Mouse (Mus musculus) stomach, embryonic 15.5 days (tissue): ENCODE results near the gene Gm10392. TPM values are rescaled to one million over a fixed set of nuclear protein-coding genes. Genes with fewer than 3 reads are reported as not detected.

Experiments
- ATAC-seq: fragments of 200-750 bp; cut with Nextera tagmentation; 2 replicates; pipeline ENCODE4 v1.8.0; 2017; ENCODE audit warnings: low read depth, moderate number of reproducible peaks, moderate TSS enrichment; ENCODE audit not compliant: insufficient read depth, low FRiP score
- H3K27ac ChIP-seq: fragments of 300-500 bp; sonication (generic); 2 replicates; pipeline ENCODE4 v1.5.1; 2015; ENCODE audit warnings: mild to moderate bottlenecking, inconsistent platforms
- H3K27me3 ChIP-seq: fragments of 300-500 bp; sonication (generic); replicated peaks from 2 replicates; pipeline ENCODE4 v1.6.1; 2015; ENCODE audit warnings: inconsistent platforms
- H3K36me3 ChIP-seq: fragments of 300-500 bp; sonication (generic); 2 replicates; pipeline ENCODE4 v1.6.1; 2015; ENCODE audit warnings: inconsistent platforms
- H3K4me1 ChIP-seq: fragments of 300-500 bp; sonication (generic); 2 replicates; pipeline ENCODE4 v1.6.1; 2015; ENCODE audit warnings: inconsistent platforms
- H3K4me2 ChIP-seq: fragments of 300-500 bp; sonication (generic); 2 replicates; pipeline ENCODE4 v1.6.1; 2015; ENCODE audit warnings: mild to moderate bottlenecking, inconsistent platforms
- H3K4me3 ChIP-seq: fragments of 300-500 bp; sonication (generic); replicated peaks from 2 replicates; pipeline ENCODE4 v1.5.1; 2015; ENCODE audit warnings: inconsistent platforms
- H3K9ac ChIP-seq: fragments of 300-500 bp; sonication (generic); 2 replicates; pipeline ENCODE4 v1.6.1; 2015; ENCODE audit warnings: inconsistent platforms
- H3K9me3 ChIP-seq: fragments of 300-500 bp; sonication (generic); 2 replicates; pipeline ENCODE4 v1.6.1; 2016; ENCODE audit warnings: inconsistent platforms
- WGBS: fragments of 180-500 bp; shearing (Covaris S2); methylation state at CpG from one replicate; pipeline ENCODE4 v1.1.7; 2015; 5-methylcytosine and 5-hydroxymethylcytosine counted together
- polyA plus RNA-seq: library from polyadenylated mRNA; unstranded; fragments of >200 nt; fragmentation: Nextera tagmentation; extraction: Ambion mirVana; gene quantifications from 2 replicates; pipeline ENCODE4 v1.2.1, GENCODE M21; 2015

Gm10392 gene
- polyA plus RNA-seq, 1 experiment from 2014 or later = 0.13 TPM

DNA sequence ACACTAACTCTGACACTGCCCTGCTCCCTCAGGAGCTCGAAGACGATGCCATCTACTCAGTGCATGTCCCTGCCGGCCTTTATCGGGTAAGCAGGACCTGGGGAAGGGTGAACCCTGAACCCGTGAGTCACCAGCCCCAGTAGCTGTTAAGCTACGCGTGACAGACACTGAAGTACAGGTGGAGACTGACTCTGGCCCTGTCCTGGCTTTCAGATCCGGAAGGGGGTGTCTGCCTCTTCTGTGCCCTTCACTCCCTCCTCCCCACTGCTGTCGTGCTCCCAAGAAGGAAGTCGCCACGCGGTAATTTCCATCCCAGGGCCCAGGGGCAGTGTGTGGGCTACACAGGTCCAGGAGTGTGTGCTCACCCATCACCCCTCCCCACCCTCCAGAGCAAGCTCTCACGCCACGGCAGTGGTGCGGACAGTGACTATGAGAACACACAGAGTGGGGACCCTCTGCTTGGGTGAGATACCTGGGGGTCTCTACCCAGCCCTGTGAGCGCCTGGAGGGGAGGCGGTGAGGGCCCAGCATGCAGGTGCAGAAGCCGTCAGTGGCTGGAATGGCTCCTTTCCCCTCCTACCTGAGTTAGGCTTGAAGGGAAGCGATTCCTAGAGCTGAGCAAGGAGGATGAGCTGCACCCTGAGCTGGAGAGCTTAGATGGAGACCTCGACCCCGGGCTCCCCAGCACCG lies 13.6 kb downstream of the Gm10392 start:
- WGBS = 86% methylated on average over 22 of the region's 22 CpGs
- Histone ChIP-seq H3K4me3 (no peak overlapping the region), H3K4me2 (no peak overlapping the region), H3K36me3 (peaks cover 51% of the 10 kb centered on the region), H3K27ac (no peak overlapping the region), H3K9me3 (no peaks in the 10 kb centered on the region), H3K27me3 (no peaks in the 10 kb centered on the region), H3K4me1 (peaks cover 16% of the 10 kb centered on the region), H3K9ac (no peak overlapping the region)
- ATAC-seq = no peak

DNA sequence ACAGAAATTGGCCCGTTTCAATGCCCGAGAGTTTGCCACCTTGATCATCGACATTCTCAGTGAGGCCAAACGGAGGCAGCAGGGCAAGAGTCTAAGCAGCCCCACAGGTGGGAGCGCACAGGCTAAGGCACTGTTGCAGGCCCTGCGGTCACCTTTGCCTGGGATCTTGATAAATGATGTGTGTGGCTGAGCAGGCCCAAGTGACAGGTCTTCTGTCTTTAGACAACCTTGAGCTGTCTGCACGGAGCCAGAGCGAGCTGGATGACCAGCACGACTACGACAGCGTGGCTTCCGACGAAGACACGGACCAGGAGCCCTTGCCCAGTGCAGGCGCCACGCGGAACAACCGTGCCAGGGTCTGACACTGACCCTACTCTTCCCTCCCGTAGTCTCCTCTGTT lies 14.6 kb downstream of the Gm10392 start:
- no peak for ATAC-seq
- no peak overlapping the region for H3K4me2 ChIP-seq
- no peaks in the 10 kb centered on the region for H3K9me3 ChIP-seq
- peaks cover 58% of the 10 kb centered on the region for H3K36me3 ChIP-seq
- no peak overlapping the region for H3K27ac ChIP-seq
- 92% methylated on average over 19 of the region's 19 CpGs for WGBS
- no peak overlapping the region for H3K4me3 ChIP-seq
- H3K27me3 ChIP-seq = no peaks in the 10 kb centered on the region
- H3K4me1 ChIP-seq = peaks cover 23% of the 10 kb centered on the region
- H3K9ac ChIP-seq = no peak overlapping the region

- H3K36me3 ChIP-seq = peaks cover 58% of the 10 kb centered on the region
- H3K4me2 ChIP-seq = no peak overlapping the region
- no peak overlapping the region for H3K4me3 ChIP-seq
- H3K4me1 ChIP-seq = peaks cover 22% of the 10 kb centered on the region
- ATAC-seq = no peak
- no peaks in the 10 kb centered on the region for H3K9me3 ChIP-seq
- WGBS = 67% methylated on average over 3 of the region's 3 CpGs
- no peak overlapping the region for H3K9ac ChIP-seq
- no peaks in the 10 kb centered on the region for H3K27me3 ChIP-seq
- no peak overlapping the region for H3K27ac ChIP-seq
Measured at GRCm38 (mm10) chr11:77503511-77503910, 15.5 kb downstream of the Gm10392 start.

GRCm38 (mm10) chr11:77502481-77502880 lies 16.5 kb downstream of the Gm10392 start:
- 0 out of 2 replicates have a peak overlapping the region, but pooled peaks have one; percentile 16 for H3K27ac ChIP-seq

DNA sequence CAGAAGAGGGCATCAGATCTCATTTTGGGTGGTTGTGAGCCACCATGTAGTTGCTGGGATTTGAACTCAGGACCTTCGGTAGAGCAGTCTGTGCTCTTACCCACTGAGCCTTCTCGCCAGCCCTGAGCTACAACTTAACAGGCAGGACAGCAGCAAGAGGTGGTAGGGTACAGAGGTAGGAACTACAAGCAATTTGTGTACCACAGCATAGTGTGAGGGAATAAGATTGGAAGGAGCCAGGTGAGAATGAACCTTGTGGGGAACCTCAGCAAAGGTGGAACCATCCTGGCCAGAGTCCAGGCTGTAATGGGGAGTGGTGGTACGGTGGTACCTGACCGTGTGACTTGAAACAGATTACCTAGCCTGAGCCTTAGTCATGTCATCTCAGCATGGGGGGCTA lies 17.0 kb downstream of the Gm10392 start:
- no peak overlapping the region for H3K4me3 ChIP-seq
- H3K9me3 ChIP-seq = no peaks in the 10 kb centered on the region
- H3K27me3 ChIP-seq = no peaks in the 10 kb centered on the region
- H3K27ac ChIP-seq = no peak overlapping the region
- ATAC-seq = no peak
- H3K4me1 ChIP-seq = peaks cover 29% of the 10 kb centered on the region
- H3K4me2 ChIP-seq = no peak overlapping the region
- no peak overlapping the region for H3K9ac ChIP-seq
- peaks cover 53% of the 10 kb centered on the region for H3K36me3 ChIP-seq
- WGBS = 90% methylated on average over 4 of the region's 4 CpGs

More at GRCm38 (mm10) chr11:77502481-77502880, 16.5 kb downstream of the Gm10392 start:
- Histone ChIP-seq H3K4me1 (peaks cover 25% of the 10 kb centered on the region), H3K36me3 (peaks cover 57% of the 10 kb centered on the region), H3K9ac (no peak overlapping the region), H3K4me3 (no peak overlapping the region), H3K9me3 (no peaks in the 10 kb centered on the region), H3K4me2 (no peak overlapping the region), H3K27me3 (no peaks in the 10 kb centered on the region)
- no peak for ATAC-seq
- WGBS = 84% methylated on average over 6 of the region's 6 CpGs

- H3K9ac ChIP-seq = no peak overlapping the region
- no peak for ATAC-seq
- 18% methylated on average over 5 of the region's 5 CpGs for WGBS
- H3K27me3 ChIP-seq = no peaks in the 10 kb centered on the region
- H3K27ac ChIP-seq = no peak overlapping the region
- H3K9me3 ChIP-seq = no peaks in the 10 kb centered on the region
- no peak overlapping the region for H3K4me3 ChIP-seq
- H3K4me2 ChIP-seq = no peak overlapping the region
- peaks cover 47% of the 10 kb centered on the region for H3K36me3 ChIP-seq
- peaks cover 32% of the 10 kb centered on the region for H3K4me1 ChIP-seq
Measured at GRCm38 (mm10) chr11:77501392-77501791, 17.6 kb downstream of the Gm10392 start.

GRCm38 (mm10) chr11:77500361-77501325 lies 18.4 kb downstream of the Gm10392 start:
- Histone ChIP-seq H3K4me3 (no peak overlapping the region), H3K27me3 (no peaks in the 10 kb centered on the region), H3K9me3 (no peaks in the 10 kb centered on the region), H3K4me2 (no peak overlapping the region), H3K27ac (no peak overlapping the region), H3K9ac (no peak overlapping the region), H3K36me3 (peaks cover 40% of the 10 kb centered on the region), H3K4me1 (peaks cover 36% of the 10 kb centered on the region)
- ATAC-seq = no peak
- WGBS = 77% methylated on average over 17 of the region's 17 CpGs

- peaks cover 49% of the 10 kb centered on the region for H3K4me1 ChIP-seq
- 85% methylated on average over 7 of the region's 7 CpGs for WGBS
Measured at GRCm38 (mm10) chr11:77499354-77499753, 19.6 kb downstream of the Gm10392 start.

GRCm38 (mm10) chr11:77498261-77499139 lies 20.5 kb downstream of the Gm10392 start:
- Histone ChIP-seq H3K9ac (no peak overlapping the region), H3K4me1 (peaks cover 52% of the 10 kb centered on the region), H3K36me3 (peaks cover 20% of the 10 kb centered on the region)

More at GRCm38 (mm10) chr11:77499354-77499753, 19.6 kb downstream of the Gm10392 start:
- Histone ChIP-seq H3K4me2 (no peak overlapping the region), H3K27me3 (no peaks in the 10 kb centered on the region), H3K27ac (no peak overlapping the region), H3K9ac (no peak overlapping the region), H3K4me3 (no peak overlapping the region), H3K36me3 (peaks cover 28% of the 10 kb centered on the region), H3K9me3 (no peaks in the 10 kb centered on the region)
- ATAC-seq = no peak

GRCm38 (mm10) chr11:77497851-77498250 lies 21.1 kb downstream of the Gm10392 start:
- 63% methylated on average over 4 of the region's 4 CpGs for WGBS
- Histone ChIP-seq H3K9ac (no peak overlapping the region), H3K27ac (peak overlapping the region; percentile 7; the same call in 1 of the 2 replicates), H3K36me3 (peaks cover 13% of the 10 kb centered on the region), H3K9me3 (no peaks in the 10 kb centered on the region), H3K4me1 (peaks cover 46% of the 10 kb centered on the region), H3K4me2 (no peak overlapping the region), H3K27me3 (no peaks in the 10 kb centered on the region), H3K4me3 (no peak overlapping the region)
- no peak for ATAC-seq

More at GRCm38 (mm10) chr11:77498261-77499139, 20.5 kb downstream of the Gm10392 start:
- Histone ChIP-seq H3K4me3 (no peak overlapping the region), H3K27ac (no peak overlapping the region), H3K27me3 (no peaks in the 10 kb centered on the region), H3K9me3 (no peaks in the 10 kb centered on the region), H3K4me2 (no peak overlapping the region)
- 78% methylated on average over 12 of the region's 12 CpGs for WGBS
- no peak for ATAC-seq

GRCm38 (mm10) chr11:77497341-77497756 lies 21.6 kb downstream of the Gm10392 start:
- H3K36me3 ChIP-seq = peaks cover 8% of the 10 kb centered on the region
- no peak for ATAC-seq
- H3K4me1 ChIP-seq = peaks cover 49% of the 10 kb centered on the region
- H3K4me3 ChIP-seq = no peak overlapping the region
- no peaks in the 10 kb centered on the region for H3K27me3 ChIP-seq
- no peak overlapping the region for H3K4me2 ChIP-seq
- no peak overlapping the region for H3K9ac ChIP-seq
- no peaks in the 10 kb centered on the region for H3K9me3 ChIP-seq
- WGBS = 34% methylated on average over 6 of the region's 6 CpGs
- H3K27ac ChIP-seq = peak overlapping the region; percentile 26
